Mouse (Mus musculus) skeletal muscle tissue, adult 2 months (tissue): ENCODE results near the gene Mocs2.

Experiments used
- DNase-seq: peaks from one replicate; pipeline ENCODE4 v3.0.0-alpha.2; 2012; ENCODE audit warnings: low read depth, low spot score

Mocs2 gene

DNA sequence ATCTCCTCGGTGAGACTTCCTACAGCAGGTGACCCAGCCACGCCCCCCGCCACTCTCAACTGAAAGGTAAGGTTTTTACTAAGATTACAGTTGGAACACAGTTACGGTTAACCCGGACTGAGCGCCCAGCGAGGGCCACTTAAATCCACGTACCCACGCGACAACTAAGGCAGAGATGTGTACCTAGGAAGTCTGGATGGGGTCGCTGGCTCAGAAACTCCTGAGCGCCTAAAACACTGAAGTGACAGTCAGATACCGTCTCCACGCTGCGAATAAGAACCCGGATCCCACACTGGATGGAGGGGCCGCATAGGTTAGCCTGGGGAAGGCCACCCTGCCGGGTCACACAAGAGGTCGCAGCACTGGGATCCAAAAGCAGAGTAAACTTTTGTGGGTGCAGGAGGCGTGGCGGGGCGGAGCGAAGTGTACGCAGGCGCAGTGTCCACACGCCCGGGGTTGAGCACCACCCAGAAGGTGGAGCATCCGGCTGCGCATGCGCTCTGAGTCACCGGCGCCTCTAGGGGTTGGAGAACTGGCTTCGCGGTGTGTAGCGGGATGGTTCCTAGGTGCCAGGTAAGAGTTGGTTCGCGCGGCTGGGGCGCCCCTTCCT, at the start of gene Mocs2:
Mocs2 (plus strand) TSS at position 486 of the 610 bp plus-strand sequence.
- peak; percentile 95 for DNase-seq

GRCm38 (mm10) chr13:114791511-114791910, 26.5 kb upstream of the Mocs2 start:
- DNase-seq = no peak

GRCm38 (mm10) chr13:114793250-114794030, 24.6 kb upstream of the Mocs2 start:
- DNase-seq = peak; percentile 27

GRCm38 (mm10) chr13:114801857-114802256, 16.2 kb upstream of the Mocs2 start:
- DNase-seq = no peak

DNA sequence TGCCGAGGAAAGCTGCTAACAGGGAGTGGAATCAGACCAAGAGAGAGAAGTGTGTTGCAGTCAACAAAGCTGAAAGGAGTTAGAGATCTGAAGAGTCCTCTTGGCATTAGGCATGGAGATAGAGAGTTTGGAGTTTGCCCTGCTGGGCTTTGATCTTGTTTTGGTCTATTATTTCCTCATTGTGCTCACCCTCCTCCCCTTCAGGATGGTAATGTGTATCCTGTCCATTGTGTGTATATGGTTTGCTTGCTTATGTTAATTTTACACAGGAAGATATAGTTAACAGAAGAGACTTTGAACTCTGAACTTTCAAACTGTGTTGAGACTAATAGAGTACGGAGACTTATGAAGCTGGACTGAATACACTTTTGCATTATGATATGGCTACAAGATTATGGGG, 15.1 kb upstream of the Mocs2 start:
- no peak for DNase-seq

DNA sequence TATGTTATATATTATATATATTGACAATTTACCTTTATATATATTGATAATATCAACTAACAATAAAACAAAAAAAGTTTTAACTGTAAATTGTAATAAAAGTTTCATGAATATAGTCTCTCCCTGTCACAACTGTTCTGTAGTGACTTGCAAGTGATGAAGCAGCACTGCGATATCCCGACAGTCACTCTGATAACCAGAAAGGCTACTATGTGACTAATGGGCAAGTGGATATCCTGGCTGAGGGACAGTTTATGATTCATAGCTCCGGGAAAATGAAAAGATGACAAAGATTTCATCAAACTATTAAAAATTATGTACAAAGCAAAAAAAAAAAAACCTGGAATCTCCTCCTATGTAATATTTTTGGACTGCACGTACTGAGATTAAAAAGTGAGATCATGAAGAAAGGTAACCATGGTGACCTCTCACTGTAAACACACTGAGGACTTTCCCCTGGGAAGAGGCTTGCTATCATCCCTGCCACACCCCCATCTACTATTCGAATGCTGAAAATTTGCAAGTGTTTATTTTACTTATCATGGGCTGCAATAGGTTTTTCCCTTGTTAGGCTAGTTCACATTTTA, 8.3 kb upstream of the Mocs2 start:
- peak; percentile 53 for DNase-seq

DNA sequence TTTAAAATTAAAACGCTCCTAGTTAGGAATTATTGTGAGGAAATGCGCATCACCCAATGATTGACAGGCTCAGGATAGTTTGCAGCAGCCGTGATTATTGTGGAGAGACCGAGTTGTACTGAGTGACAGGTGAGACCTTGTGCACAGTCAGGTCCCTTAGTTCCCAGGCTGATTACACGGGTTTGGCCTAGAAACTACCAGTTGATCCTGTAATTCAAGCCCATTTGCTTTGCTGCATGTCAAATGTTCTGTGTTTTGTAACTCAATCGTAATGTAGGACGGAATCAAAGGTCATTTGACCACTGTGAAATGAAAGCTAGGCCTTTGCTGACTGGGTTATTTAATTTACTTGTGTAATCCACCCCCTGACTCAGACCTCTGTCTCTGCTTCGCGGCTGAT, 477 bp downstream of the Mocs2 start:
- DNase-seq = peak; percentile 60

- no peak for DNase-seq
Measured at GRCm38 (mm10) chr13:114822871-114823270, 4.8 kb downstream of the Mocs2 start.

DNA sequence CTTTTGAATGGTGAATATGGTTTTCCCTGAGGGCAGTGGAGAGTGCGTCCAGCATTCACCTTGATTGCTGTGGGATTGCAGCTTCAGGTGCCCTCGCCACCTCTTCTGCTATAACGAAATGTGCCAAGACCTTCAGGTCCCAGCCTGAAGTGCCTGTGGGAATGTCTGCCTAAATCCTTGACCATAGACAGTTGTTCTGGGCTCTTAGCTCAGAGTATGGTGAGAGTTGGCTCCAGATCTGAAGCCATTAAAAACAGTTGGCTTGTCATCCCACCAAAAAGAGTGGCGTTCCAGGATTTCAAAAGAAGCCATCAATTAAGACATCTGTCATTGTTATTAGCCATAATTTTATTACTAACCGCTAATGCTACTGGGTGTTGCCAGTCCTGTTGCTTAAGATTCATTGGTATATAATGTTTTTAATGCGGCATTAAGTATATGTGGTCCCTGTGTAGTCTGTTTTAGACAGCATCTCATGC, 7.4 kb downstream of the Mocs2 start:
- no peak for DNase-seq

- DNase-seq = no peak
Measured at GRCm38 (mm10) chr13:114831367-114831833, 13.4 kb downstream of the Mocs2 start.

DNA sequence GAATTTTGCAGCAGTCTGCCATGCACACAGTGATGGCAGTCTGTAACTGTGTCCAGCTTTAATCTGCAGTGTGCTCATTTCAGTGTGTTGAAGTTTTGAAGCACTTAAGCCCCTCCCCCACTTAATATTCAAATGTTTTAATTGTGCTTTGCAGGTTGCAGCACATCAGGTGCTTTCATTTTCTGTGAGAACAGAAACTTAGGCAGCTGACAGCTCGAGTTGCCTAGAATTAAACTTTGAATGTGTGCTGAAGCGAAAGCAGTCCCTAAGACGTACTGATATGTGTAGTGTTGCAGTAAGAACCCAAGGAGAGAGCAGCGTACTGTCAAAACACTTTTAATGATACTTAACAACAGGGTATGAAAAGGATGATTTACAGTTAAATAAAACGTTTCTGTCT, 14.7 kb downstream of the Mocs2 start:
- no peak for DNase-seq

GRCm38 (mm10) chr13:114833351-114833750, 15.3 kb downstream of the Mocs2 start:
- no peak for DNase-seq

DNA sequence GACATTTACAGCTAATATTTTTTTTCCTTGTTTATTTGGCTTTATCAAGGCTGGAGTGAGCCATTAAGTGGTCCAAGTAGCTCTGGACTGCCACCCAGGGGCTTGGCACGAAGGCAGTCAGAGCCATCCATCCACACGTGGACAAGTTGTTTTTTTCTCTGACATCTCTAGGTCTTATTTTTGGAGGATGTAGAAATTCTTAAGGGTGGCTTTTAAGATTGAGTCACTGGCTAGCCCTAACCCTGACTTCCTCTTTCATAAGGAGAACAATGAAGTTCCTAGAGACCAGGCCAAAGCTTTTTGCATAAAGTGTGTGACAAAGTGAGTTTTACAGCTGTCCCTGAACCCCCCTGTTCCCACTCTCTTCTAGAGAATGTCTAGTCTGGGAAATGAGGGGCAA, 16.5 kb downstream of the Mocs2 start:
- DNase-seq = no peak

GRCm38 (mm10) chr13:114837061-114837460, 19.0 kb downstream of the Mocs2 start:
- no peak for DNase-seq

- DNase-seq = no peak
Measured at GRCm38 (mm10) chr13:114838535-114838990, 20.5 kb downstream of the Mocs2 start.

GRCm38 (mm10) chr13:114839098-114839497, 21.1 kb downstream of the Mocs2 start:
- no peak for DNase-seq

GRCm38 (mm10) chr13:114840545-114840944, 22.5 kb downstream of the Mocs2 start:
- DNase-seq = no peak

DNA sequence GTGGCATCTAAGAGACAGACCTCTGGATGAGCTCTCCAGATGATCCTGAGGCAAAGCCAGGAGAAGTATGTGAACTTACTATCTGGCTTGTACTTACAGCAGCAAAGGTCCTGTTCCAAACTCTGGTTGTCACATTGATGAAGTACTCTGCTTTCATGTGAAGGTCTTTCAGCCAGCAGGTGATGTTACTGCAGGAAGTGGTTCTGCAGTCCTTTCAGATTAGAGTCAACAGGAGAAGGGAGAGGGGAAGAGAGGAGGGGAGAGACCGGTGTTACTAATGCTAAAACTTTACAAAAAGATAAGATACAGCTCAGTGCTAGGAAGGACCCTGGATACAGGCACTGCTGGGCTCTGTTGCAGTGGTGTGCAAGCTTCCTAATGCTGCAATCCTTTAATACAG, 25.3 kb downstream of the Mocs2 start:
- no peak for DNase-seq

GRCm38 (mm10) chr13:114845804-114846203, 27.8 kb downstream of the Mocs2 start:
- no peak for DNase-seq

DNA sequence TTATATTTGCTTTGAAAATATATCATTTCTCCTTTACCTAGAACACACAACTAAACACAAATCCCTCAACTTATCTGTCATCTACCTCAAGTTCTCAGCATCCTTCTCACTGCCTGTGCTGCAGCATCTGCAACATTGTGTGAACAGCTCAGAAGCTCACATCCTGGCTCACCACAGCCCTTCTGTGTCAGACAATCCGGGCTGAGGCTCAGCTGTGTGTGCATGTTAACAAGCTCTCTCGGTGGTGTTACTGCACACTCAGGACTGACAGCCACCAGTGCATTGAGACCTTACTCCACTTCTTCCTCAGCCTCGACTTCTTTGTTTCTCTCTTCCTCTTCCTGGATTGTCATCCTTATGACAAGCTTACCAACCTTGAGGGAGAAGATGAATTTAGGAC, 30.9 kb downstream of the Mocs2 start:
- no peak for DNase-seq

GRCm38 (mm10) chr13:114852264-114853111, 34.5 kb downstream of the Mocs2 start:
- no peak for DNase-seq

DNA sequence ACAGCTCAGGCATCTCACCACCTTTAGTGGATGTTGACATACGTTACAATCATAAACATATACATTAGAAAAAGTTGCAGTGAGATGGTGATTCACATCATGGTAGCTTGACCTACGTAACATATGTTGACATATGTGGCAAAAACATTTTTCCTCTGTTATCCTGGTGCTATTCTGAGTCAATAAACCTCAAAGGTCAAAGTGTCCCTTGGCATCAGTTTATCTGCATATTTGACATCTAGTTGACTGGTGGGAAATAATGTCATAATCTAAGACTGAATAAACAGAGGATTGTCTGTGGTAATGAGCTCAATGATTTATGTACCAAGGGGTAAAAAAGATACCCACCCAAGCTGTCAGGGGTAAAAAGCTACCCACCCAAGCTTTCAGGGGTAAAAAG, 35.1 kb downstream of the Mocs2 start:
- DNase-seq = no peak
